In the genomic region with DNA sequence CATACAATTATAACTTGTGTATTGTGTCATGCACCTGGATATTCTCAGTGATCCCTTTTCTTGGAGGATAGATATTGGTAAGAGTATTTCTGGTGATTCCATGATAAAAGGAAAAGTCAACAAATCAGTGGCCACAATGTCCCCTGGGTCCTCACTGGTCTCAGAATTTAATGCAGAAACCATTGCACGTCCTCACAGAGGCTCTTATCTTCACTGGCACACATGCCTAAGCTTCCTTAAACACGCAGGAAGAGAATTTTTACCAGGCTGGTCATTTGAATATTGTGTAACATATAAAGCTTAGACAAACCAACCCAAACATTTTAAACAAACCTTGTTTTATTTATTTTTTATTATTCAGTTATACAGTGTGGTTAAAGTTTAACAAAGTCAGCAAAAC, we compare ENCODE assay signal across 27 mouse cellular contexts.
"Had no signal": no experiment of that assay in that cellular context is flagged by ENCODE, and none has a peak within 500 bp of the region (broad histone marks: within the 10 kb centered on the region; RNA-seq: fewer than 3 reads in every experiment).

No protein-coding gene starts in this region.

- H3K4me3 ChIP-seq: embryonic facial prominence, embryonic 10.5 days; embryonic facial prominence, embryonic 12.5 days; embryonic facial prominence, embryonic 13.5 days; embryonic facial prominence, embryonic 15.5 days; erythroblast, embryonic 14.5 days; forebrain, embryonic 10.5 days; forebrain, embryonic 12.5 days; forebrain, embryonic 13.5 days; forebrain, embryonic 15.5 days; gastrocnemius, adult 2 months; heart, adult 2 months had no signal

- ATAC-seq: forebrain, embryonic 13.5 days; forebrain, embryonic 14.5 days; forebrain, embryonic 15.5 days; forebrain, embryonic 16.5 days; forebrain, postnatal 0 days had no signal

- H3K9ac ChIP-seq: embryonic facial prominence, embryonic 12.5 days; embryonic facial prominence, embryonic 13.5 days; embryonic facial prominence, embryonic 15.5 days; forebrain, embryonic 12.5 days; forebrain, embryonic 13.5 days; forebrain, embryonic 15.5 days; forebrain, postnatal 0 days had no signal

- H3K27me3 ChIP-seq: embryonic facial prominence, embryonic 12.5 days; embryonic facial prominence, embryonic 13.5 days; embryonic facial prominence, embryonic 15.5 days; forebrain, embryonic 12.5 days; forebrain, embryonic 13.5 days; forebrain, embryonic 15.5 days had no signal

- H3K4me1 ChIP-seq: embryonic facial prominence, embryonic 10.5 days; embryonic facial prominence, embryonic 12.5 days; embryonic facial prominence, embryonic 13.5 days; embryonic facial prominence, embryonic 15.5 days; forebrain, embryonic 10.5 days; forebrain, embryonic 12.5 days; forebrain, embryonic 13.5 days; forebrain, embryonic 15.5 days had no signal

- H3K27ac ChIP-seq: embryonic facial prominence, embryonic 10.5 days; embryonic facial prominence, embryonic 12.5 days; embryonic facial prominence, embryonic 13.5 days; embryonic facial prominence, embryonic 15.5 days; forebrain, embryonic 10.5 days; forebrain, embryonic 12.5 days; forebrain, embryonic 13.5 days; forebrain, embryonic 15.5 days; gastrocnemius, adult 2 months; heart, adult 2 months had no signal

- H3K36me3 ChIP-seq: embryonic facial prominence, embryonic 10.5 days; embryonic facial prominence, embryonic 12.5 days; embryonic facial prominence, embryonic 13.5 days; embryonic facial prominence, embryonic 15.5 days; forebrain, embryonic 10.5 days; forebrain, embryonic 12.5 days; forebrain, embryonic 15.5 days had no signal

- H3K9me3 ChIP-seq: embryonic facial prominence, embryonic 10.5 days; embryonic facial prominence, embryonic 12.5 days; embryonic facial prominence, embryonic 13.5 days; embryonic facial prominence, embryonic 15.5 days; forebrain, embryonic 10.5 days; forebrain, embryonic 12.5 days; forebrain, embryonic 13.5 days; forebrain, embryonic 15.5 days had no signal

- DNase-seq: cerebellum, adult 9-10 months; cerebellum, adult 9-11 months; cerebellum, postnatal 10 days; cerebellum, postnatal 14 days; cerebellum, postnatal 25 days; cerebellum, postnatal 36 days; embryo, embryonic 11 days; forebrain, postnatal 0 days; gastrocnemius, adult 2 months; gastrocnemius, postnatal 10 days; gastrocnemius, postnatal 14 days; gastrocnemius, postnatal 25 days; gastrocnemius, postnatal 36 days; heart, adult 11 months; heart, adult 18-20 months; heart, adult 2 months had no signal

- H3K4me2 ChIP-seq: embryonic facial prominence, embryonic 12.5 days; embryonic facial prominence, embryonic 13.5 days; embryonic facial prominence, embryonic 15.5 days; forebrain, embryonic 12.5 days; forebrain, embryonic 13.5 days; forebrain, embryonic 15.5 days had no signal
